Mouse (Mus musculus) heart, adult 2 months (tissue): ENCODE measurements at regions not wholly inside any gene's neighbourhood (a gene's known extent, or its start where the extent isn't known, plus 50 kb on each side); places are given as distances from the start of the nearest gene placed in this dataset.

Experiments
- CTCF ChIP-seq: fragments of 200-600 bp; IDR thresholded peaks from 2 replicates; pipeline ENCODE4 v1.8.1; 2022; ENCODE audit warnings: antibody characterized with exemption, mild to moderate bottlenecking, moderate library complexity
- POLR2A ChIP-seq: fragments of 200-500 bp; IDR thresholded peaks from 2 replicates; pipeline ENCODE4 v1.6.1; 2011; ENCODE audit warnings: mild to moderate bottlenecking, low read depth, low read length, control low read depth; ENCODE audit not compliant: insufficient read depth

- TF ChIP-seq POLR2A (no peak), CTCF (no peak)
Measured at GRCm38 (mm10) chr8:73618946-73619345, 265.6 kb upstream of the Large1 start.
